Mouse (Mus musculus) spleen, adult 2 months (tissue): ENCODE data around the gene Lyve1. TPM values are rescaled to one million over a fixed set of nuclear protein-coding genes. Genes with fewer than 3 reads are reported as not detected.

Experiments used
- DNase-seq, 2 experiments: peaks; one replicate each; pipeline versions ENCODE4 v3.0.0 to v3.0.0-alpha.2; 2012 to 2021; ENCODE audit warnings: low spot score in 2 of 2, low read depth in 1 of 2
- H3K27ac ChIP-seq: fragments of 200-500 bp; 2 replicates; pipeline ENCODE4 v1.5.1; 2012; ENCODE audit warnings: low read length, inconsistent platforms; ENCODE audit not compliant: insufficient read depth
- H3K27me3 ChIP-seq: fragments of 200-500 bp; 2 replicates; pipeline ENCODE4 v1.6.1; 2012; ENCODE audit warnings: mild to moderate bottlenecking, moderate library complexity, low read length, inconsistent platforms; ENCODE audit not compliant: control insufficient read depth, insufficient read depth
- H3K36me3 ChIP-seq: fragments of 200-500 bp; 2 replicates; pipeline ENCODE4 v1.6.1; 2012; ENCODE audit warnings: mild to moderate bottlenecking, low read length, inconsistent platforms; ENCODE audit not compliant: control insufficient read depth, insufficient read depth
- H3K4me1 ChIP-seq: fragments of 200-500 bp; 2 replicates; pipeline ENCODE4 v1.6.1; 2011; ENCODE audit warnings: inconsistent platforms; ENCODE audit not compliant: control insufficient read depth, insufficient read depth, insufficient read length
- H3K4me3 ChIP-seq: fragments of 200-500 bp; 2 replicates; pipeline ENCODE4 v1.5.1; 2011; ENCODE audit warnings: mild to moderate bottlenecking, inconsistent platforms; ENCODE audit not compliant: insufficient read depth, insufficient read length; ENCODE audit errors: extremely low read depth
- CTCF ChIP-seq: fragments of 200-500 bp; IDR thresholded peaks from 2 replicates; pipeline ENCODE4 v1.5.1; 2011; ENCODE audit warnings: mild to moderate bottlenecking, inconsistent platforms; ENCODE audit not compliant: insufficient read depth, insufficient read length, insufficient replicate concordance; ENCODE audit errors: extremely low read depth
- POLR2A ChIP-seq: fragments of 200-500 bp; IDR thresholded peaks from 2 replicates; pipeline ENCODE4 v1.6.1; 2011; ENCODE audit warnings: low read depth, low read length, inconsistent platforms
- WGBS: fragments of 180-500 bp; shearing (Covaris S2); methylation state at CpG from one replicate; pipeline ENCODE4 v1.1.7; 2018; 5-methylcytosine and 5-hydroxymethylcytosine counted together
- polyA plus RNA-seq: library from polyadenylated mRNA; depleted of rRNA; stranded (reverse); fragments of >200 nt; gene quantifications from 2 replicates; pipeline ENCODE4 v1.2.3, GENCODE M21; 2012

The Lyve1 gene
- polyA plus RNA-seq, 1 experiment: 0.49 TPM

DNA sequence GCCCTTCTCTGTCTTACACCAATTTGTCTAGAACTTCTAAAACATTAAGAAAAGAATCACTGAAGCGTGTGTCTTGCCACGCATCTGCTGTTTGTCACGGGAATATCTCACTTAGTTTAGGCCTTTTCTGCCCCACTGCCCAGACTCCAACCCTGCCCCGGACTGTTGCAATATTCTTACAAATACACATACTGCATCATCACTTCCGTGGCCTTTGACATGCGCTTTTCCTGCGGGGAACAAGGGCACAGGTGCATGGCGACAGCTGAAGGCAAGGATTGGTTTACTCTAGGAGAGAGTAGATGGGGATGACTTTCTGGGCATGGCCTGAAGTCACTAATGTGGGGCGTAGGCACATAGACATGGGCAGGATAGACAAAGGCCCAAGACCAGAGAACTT lies 31.6 kb upstream of the Lyve1 start:
- no peak overlapping the region for H3K4me3 ChIP-seq
- WGBS: 89% methylated on average over 9 of the region's 9 CpGs
- H3K4me1 ChIP-seq: no peaks in the 10 kb centered on the region
- H3K27ac ChIP-seq: no peak overlapping the region
- no peaks in the 10 kb centered on the region for H3K27me3 ChIP-seq
- no peak for DNase-seq
- no peaks in the 10 kb centered on the region for H3K36me3 ChIP-seq
- TF ChIP-seq POLR2A (no peak), CTCF (no peak)

GRCm38 (mm10) chr7:110893943-110894610 lies 31.0 kb upstream of the Lyve1 start:
- TF ChIP-seq CTCF (no peak), POLR2A (no peak)
- Histone ChIP-seq H3K4me3 (no peak overlapping the region), H3K27me3 (no peaks in the 10 kb centered on the region), H3K4me1 (no peaks in the 10 kb centered on the region), H3K27ac (no peak overlapping the region), H3K36me3 (no peaks in the 10 kb centered on the region)
- 79% methylated on average over 10 of the region's 10 CpGs for WGBS
- DNase-seq: no peak

- Histone ChIP-seq H3K4me3 (no peak overlapping the region), H3K27ac (peak overlapping the region; percentile 31; the same call in 1 of the 2 replicates), H3K36me3 (no peaks in the 10 kb centered on the region), H3K4me1 (no peaks in the 10 kb centered on the region), H3K27me3 (no peaks in the 10 kb centered on the region)
- DNase-seq: peak in 1 of 2 experiments; percentile 19
- TF ChIP-seq CTCF (no peak), POLR2A (no peak)
- 35% methylated on average over 9 of the region's 9 CpGs for WGBS
Observed at GRCm38 (mm10) chr7:110891501-110891986, 28.5 kb upstream of the Lyve1 start.

DNA sequence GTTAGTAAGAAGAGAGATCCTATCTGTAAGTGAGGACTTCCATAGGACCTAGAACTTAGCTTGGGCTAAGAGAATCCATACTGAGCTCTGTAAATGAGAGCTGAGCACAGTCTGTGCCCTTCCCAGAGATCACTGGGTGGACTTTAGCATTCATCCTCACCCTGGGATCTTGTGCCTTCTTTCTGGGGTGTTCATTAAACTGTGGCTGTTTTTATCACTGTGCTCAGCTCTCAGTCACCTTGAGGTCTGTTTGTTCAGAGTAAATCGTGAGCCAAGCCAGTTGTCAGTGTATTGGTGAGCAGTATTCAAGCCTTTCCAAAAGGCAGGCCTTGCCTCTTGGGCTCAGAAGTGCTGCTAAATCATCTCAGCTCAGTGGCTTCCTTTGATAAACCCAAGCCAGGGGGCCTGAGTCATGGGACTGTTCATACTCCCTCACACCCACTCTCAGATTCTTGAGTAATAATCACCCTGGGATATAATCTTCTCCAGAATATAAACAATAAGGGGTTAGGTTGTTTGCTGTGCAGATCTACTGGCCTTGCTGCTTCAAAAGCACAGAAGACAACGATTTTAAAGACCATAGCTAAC lies 18.8 kb upstream of the Lyve1 start:
- Histone ChIP-seq H3K27ac (no peak overlapping the region), H3K36me3 (no peaks in the 10 kb centered on the region), H3K4me3 (no peak overlapping the region), H3K27me3 (no peaks in the 10 kb centered on the region), H3K4me1 (no peaks in the 10 kb centered on the region)
- no peak for TF ChIP-seq POLR2A
- no peak for TF ChIP-seq CTCF
- 90% methylated on average over 2 of the region's 2 CpGs for WGBS
- DNase-seq: no peak

DNA sequence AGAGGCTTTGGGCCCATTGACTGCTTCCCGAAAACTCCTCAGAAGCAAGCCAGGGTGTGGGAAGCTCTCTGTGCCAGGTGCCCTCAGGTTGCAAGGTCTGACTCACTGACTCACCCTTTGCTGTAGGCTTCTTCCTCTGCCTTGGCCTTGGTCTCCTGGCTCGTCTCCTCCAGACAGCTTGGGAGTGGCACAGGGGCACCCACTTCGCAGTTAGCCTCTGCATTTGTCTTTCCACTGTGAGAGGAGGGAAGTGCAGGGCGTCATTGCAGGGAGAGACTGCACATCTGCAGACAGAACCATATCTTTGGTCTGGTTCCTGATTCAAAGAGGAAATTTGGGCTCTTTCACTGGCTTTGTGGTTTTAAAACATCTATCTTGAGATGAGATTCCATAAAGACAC lies 15.0 kb upstream of the Lyve1 start:
- H3K4me3 ChIP-seq: no peak overlapping the region
- DNase-seq: no peak
- 61% methylated on average over 4 of the region's 4 CpGs for WGBS

GRCm38 (mm10) chr7:110876965-110877364 lies 13.9 kb upstream of the Lyve1 start:
- 53% methylated on average over 4 of the region's 4 CpGs for WGBS
- Histone ChIP-seq H3K27ac (no peak overlapping the region), H3K4me1 (no peaks in the 10 kb centered on the region), H3K36me3 (no peaks in the 10 kb centered on the region), H3K4me3 (no peak overlapping the region), H3K27me3 (no peaks in the 10 kb centered on the region)
- no peak for TF ChIP-seq POLR2A
- no peak for TF ChIP-seq CTCF
- no peak for DNase-seq

More for the DNA sequence above, 15.0 kb upstream of the Lyve1 start:
- no peaks in the 10 kb centered on the region for H3K27me3 ChIP-seq
- no peak overlapping the region for H3K27ac ChIP-seq
- no peaks in the 10 kb centered on the region for H3K36me3 ChIP-seq
- no peaks in the 10 kb centered on the region for H3K4me1 ChIP-seq
- TF ChIP-seq POLR2A (no peak), CTCF (no peak)

- 92% methylated on average over 5 of the region's 5 CpGs for WGBS
- H3K4me3 ChIP-seq: no peak overlapping the region
- no peak overlapping the region for H3K27ac ChIP-seq
- no peaks in the 10 kb centered on the region for H3K27me3 ChIP-seq
- no peak for DNase-seq
- no peak for TF ChIP-seq CTCF
- TF ChIP-seq POLR2A: no peak
- H3K36me3 ChIP-seq: no peaks in the 10 kb centered on the region
- H3K4me1 ChIP-seq: no peaks in the 10 kb centered on the region
Observed at GRCm38 (mm10) chr7:110868807-110869206, 5.8 kb upstream of the Lyve1 start.
